Mouse (Mus musculus): ENCODE results near the gene Kcnj12. TPM values are rescaled to one million over a fixed set of nuclear protein-coding genes. Genes with fewer than 3 reads are reported as not detected.

The Kcnj12 gene
- polyA plus RNA-seq, 1 experiment from 2014 or later = 0.30 TPM

GRCm38 (mm10) chr11:61031137-61031536, 8.8 kb downstream of the Kcnj12 start:
- ATAC-seq (ENCODE audit: insufficient read depth) = no peak
- no peak for TF ChIP-seq CTCF (IDR thresholded peaks at IDR 0.05; ENCODE audit: low read depth)
- no peak for DNase-seq
- Histone ChIP-seq H3K27ac (ENCODE audit: low read depth) (no peak overlapping the region), H3K4me3 (ENCODE audit: low read depth, low read length) (no peak overlapping the region), H3K9me3 (ENCODE audit: low read depth, low read length) (no peaks in the 10 kb centered on the region), H3K27me3 (ENCODE audit: insufficient read depth, low read length) (no peaks in the 10 kb centered on the region), H3K4me2 (no peak overlapping the region), H3K9ac (no peak overlapping the region), H3K36me3 (ENCODE audit: insufficient read depth) (no peaks in the 10 kb centered on the region), H3K4me1 (ENCODE audit: insufficient read depth) (no peaks in the 10 kb centered on the region)
- 90% methylated on average over 7 of the region's 7 CpGs for WGBS

GRCm38 (mm10) chr11:61031658-61032445, 9.5 kb downstream of the Kcnj12 start:
- no peaks in the 10 kb centered on the region for H3K36me3 ChIP-seq (ENCODE audit: insufficient read depth)
- no peak for TF ChIP-seq CTCF (IDR thresholded peaks at IDR 0.05; ENCODE audit: low read depth)
- WGBS = 85% methylated on average over 5 of the region's 5 CpGs
- no peak overlapping the region for H3K4me3 ChIP-seq (ENCODE audit: low read depth, low read length)
- H3K9ac ChIP-seq = no peak overlapping the region
- no peaks in the 10 kb centered on the region for H3K27me3 ChIP-seq (ENCODE audit: insufficient read depth, low read length)
- no peak for ATAC-seq (ENCODE audit: insufficient read depth)
- no peaks in the 10 kb centered on the region for H3K9me3 ChIP-seq (ENCODE audit: low read depth, low read length)
- no peak overlapping the region for H3K27ac ChIP-seq (ENCODE audit: low read depth)
- no peaks in the 10 kb centered on the region for H3K4me1 ChIP-seq (ENCODE audit: insufficient read depth)
- DNase-seq = no peak
- H3K4me2 ChIP-seq = no peak overlapping the region

- no peak for DNase-seq
- Histone ChIP-seq H3K36me3 (ENCODE audit: insufficient read depth) (no peaks in the 10 kb centered on the region), H3K4me3 (ENCODE audit: low read depth, low read length) (no peak overlapping the region), H3K4me1 (ENCODE audit: insufficient read depth) (no peaks in the 10 kb centered on the region), H3K9me3 (ENCODE audit: low read depth, low read length) (no peaks in the 10 kb centered on the region), H3K9ac (no peak overlapping the region), H3K27ac (ENCODE audit: low read depth) (no peak overlapping the region), H3K27me3 (ENCODE audit: insufficient read depth, low read length) (no peaks in the 10 kb centered on the region), H3K4me2 (no peak overlapping the region)
- no peak for TF ChIP-seq CTCF (IDR thresholded peaks at IDR 0.05; ENCODE audit: low read depth)
- WGBS = 79% methylated on average over 7 of the region's 7 CpGs
- no peak for ATAC-seq (ENCODE audit: insufficient read depth)
These were observed 10.1 kb downstream of the Kcnj12 start for GRCm38 (mm10) chr11:61032481-61032880.

GRCm38 (mm10) chr11:61033160-61033559, 10.8 kb downstream of the Kcnj12 start:
- no peak overlapping the region for H3K4me2 ChIP-seq
- H3K4me3 ChIP-seq (ENCODE audit: low read depth, low read length) = no peak overlapping the region
- H3K4me1 ChIP-seq (ENCODE audit: insufficient read depth) = no peaks in the 10 kb centered on the region
- DNase-seq = no peak
- no peaks in the 10 kb centered on the region for H3K36me3 ChIP-seq (ENCODE audit: insufficient read depth)
- no peaks in the 10 kb centered on the region for H3K27me3 ChIP-seq (ENCODE audit: insufficient read depth, low read length)
- no peaks in the 10 kb centered on the region for H3K9me3 ChIP-seq (ENCODE audit: low read depth, low read length)
- no peak for TF ChIP-seq CTCF (IDR thresholded peaks at IDR 0.05; ENCODE audit: low read depth)
- no peak for ATAC-seq (ENCODE audit: insufficient read depth)
- WGBS = 65% methylated on average over 5 of the region's 5 CpGs
- H3K9ac ChIP-seq = no peak overlapping the region
- H3K27ac ChIP-seq (ENCODE audit: low read depth) = no peak overlapping the region

- H3K4me3 ChIP-seq (ENCODE audit: low read depth, low read length) = no peak overlapping the region
- ATAC-seq (ENCODE audit: insufficient read depth) (no peak), DNase-seq (no peak)
- no peak for TF ChIP-seq CTCF (IDR thresholded peaks at IDR 0.05; ENCODE audit: low read depth)
- WGBS = 89% methylated on average over 9 of the region's 9 CpGs
- H3K9me3 ChIP-seq (ENCODE audit: low read depth, low read length) = no peaks in the 10 kb centered on the region
- no peak overlapping the region for H3K4me2 ChIP-seq
- no peak overlapping the region for H3K9ac ChIP-seq
- H3K36me3 ChIP-seq (ENCODE audit: insufficient read depth) = no peaks in the 10 kb centered on the region
- no peaks in the 10 kb centered on the region for H3K4me1 ChIP-seq (ENCODE audit: insufficient read depth)
- no peak overlapping the region for H3K27ac ChIP-seq (ENCODE audit: low read depth)
- no peaks in the 10 kb centered on the region for H3K27me3 ChIP-seq (ENCODE audit: insufficient read depth, low read length)
These were observed 14.3 kb downstream of the Kcnj12 start for GRCm38 (mm10) chr11:61036639-61037038.

- ATAC-seq (ENCODE audit: insufficient read depth) = no peak
- Histone ChIP-seq H3K9me3 (ENCODE audit: low read depth, low read length) (no peaks in the 10 kb centered on the region), H3K4me3 (ENCODE audit: low read depth, low read length) (no peak overlapping the region), H3K4me2 (no peak overlapping the region), H3K27ac (ENCODE audit: low read depth) (no peak overlapping the region), H3K27me3 (ENCODE audit: insufficient read depth, low read length) (no peaks in the 10 kb centered on the region), H3K9ac (no peak overlapping the region), H3K4me1 (ENCODE audit: insufficient read depth) (0 out of 2 replicates have a peak, but pooled peaks cover 8% of the 10 kb centered on the region), H3K36me3 (ENCODE audit: insufficient read depth) (no peaks in the 10 kb centered on the region)
- TF ChIP-seq CTCF (IDR thresholded peaks at IDR 0.05; ENCODE audit: low read depth) = no peak
- no peak for DNase-seq
- 74% methylated on average over 9 of the region's 9 CpGs for WGBS
These were observed 16.0 kb downstream of the Kcnj12 start for GRCm38 (mm10) chr11:61038277-61038782.

GRCm38 (mm10) chr11:61040856-61041652, 18.7 kb downstream of the Kcnj12 start:
- DNase-seq = no peak
- 77% methylated on average over 11 of the region's 11 CpGs for WGBS
- Histone ChIP-seq H3K4me1 (ENCODE audit: insufficient read depth) (0 out of 2 replicates have a peak, but pooled peaks cover 8% of the 10 kb centered on the region), H3K4me2 (no peak overlapping the region), H3K36me3 (ENCODE audit: insufficient read depth) (no peaks in the 10 kb centered on the region), H3K9me3 (ENCODE audit: low read depth, low read length) (no peaks in the 10 kb centered on the region), H3K27ac (ENCODE audit: low read depth) (no peak overlapping the region), H3K9ac (no peak overlapping the region), H3K27me3 (ENCODE audit: insufficient read depth, low read length) (no peaks in the 10 kb centered on the region), H3K4me3 (ENCODE audit: low read depth, low read length) (no peak overlapping the region)
- TF ChIP-seq CTCF (IDR thresholded peaks at IDR 0.05; ENCODE audit: low read depth) = no peak
- no peak for ATAC-seq (ENCODE audit: insufficient read depth)

Data from lung, embryonic 14.5 days (tissue).